Mouse (Mus musculus) embryonic facial prominence, embryonic 13.5 days (tissue): ENCODE data around the gene Vstm4. TPM values are rescaled to one million over a fixed set of nuclear protein-coding genes. Genes with fewer than 3 reads are reported as not detected.

Experiments
- ATAC-seq: fragments of 200-750 bp; cut with Nextera tagmentation; 2 replicates; pipeline ENCODE4 v1.8.0; 2017; ENCODE audit warnings: low read depth; ENCODE audit not compliant: insufficient number of reproducible peaks, insufficient read depth, low FRiP score, low TSS enrichment
- H3K27ac ChIP-seq: fragments of 300-500 bp; sonication (generic); 2 replicates; pipeline ENCODE4 v1.5.1; 2015; ENCODE audit warnings: moderate library complexity, mild to moderate bottlenecking, inconsistent platforms
- H3K27me3 ChIP-seq: fragments of 300-500 bp; sonication (generic); 2 replicates; pipeline ENCODE4 v1.6.1; 2015; ENCODE audit warnings: mild to moderate bottlenecking, inconsistent platforms
- H3K36me3 ChIP-seq: fragments of 300-500 bp; sonication (generic); 2 replicates; pipeline ENCODE4 v1.6.1; 2015; ENCODE audit warnings: mild to moderate bottlenecking, inconsistent platforms
- H3K4me1 ChIP-seq: fragments of 300-500 bp; sonication (generic); 2 replicates; pipeline ENCODE4 v1.6.1; 2015; ENCODE audit warnings: inconsistent platforms
- H3K4me2 ChIP-seq: fragments of 300-500 bp; sonication (generic); 2 replicates; pipeline ENCODE4 v1.6.1; 2015; ENCODE audit warnings: moderate library complexity, mild to moderate bottlenecking, inconsistent platforms
- H3K4me3 ChIP-seq: fragments of 300-500 bp; sonication (generic); 2 replicates; pipeline ENCODE4 v1.5.1; 2015; ENCODE audit warnings: mild to moderate bottlenecking, inconsistent platforms
- H3K9ac ChIP-seq: fragments of 300-500 bp; sonication (generic); 2 replicates; pipeline ENCODE4 v1.6.1; 2015; ENCODE audit warnings: mild to moderate bottlenecking, inconsistent platforms
- H3K9me3 ChIP-seq: fragments of 300-500 bp; sonication (generic); 2 replicates; pipeline ENCODE4 v1.6.1; 2016; ENCODE audit warnings: inconsistent platforms
- WGBS: fragments of 180-500 bp; shearing (Covaris S2); methylation state at CpG from one replicate; pipeline ENCODE4 v1.1.7; 2015; ENCODE audit warnings: mixed read lengths; 5-methylcytosine and 5-hydroxymethylcytosine counted together
- polyA plus RNA-seq: library from polyadenylated mRNA; unstranded; fragments of >200 nt; fragmentation: Nextera tagmentation; extraction: Ambion mirVana; gene quantifications from 2 replicates; pipeline ENCODE4 v1.2.1, GENCODE M21; 2015

Gene Vstm4
- polyA plus RNA-seq, 1 experiment from 2014 or later: 21.7 TPM

GRCm38 (mm10) chr14:32827994-32828650, 28.4 kb upstream of the Vstm4 start:
- H3K4me3 ChIP-seq: no peak overlapping the region
- peak overlapping the region; percentile 52; the same call in 1 of the 2 replicates for H3K27ac ChIP-seq
- H3K4me1 ChIP-seq: peaks cover 42% of the 10 kb centered on the region
- no peaks in the 10 kb centered on the region for H3K36me3 ChIP-seq
- no peak overlapping the region for H3K4me2 ChIP-seq
- no peak for ATAC-seq
- 48% methylated on average over 6 of the region's 6 CpGs for WGBS
- H3K27me3 ChIP-seq: no peaks in the 10 kb centered on the region
- no peaks in the 10 kb centered on the region for H3K9me3 ChIP-seq
- no peak overlapping the region for H3K9ac ChIP-seq

- no peaks in the 10 kb centered on the region; the same call in 1 of the 2 replicates for H3K27me3 ChIP-seq
- H3K4me3 ChIP-seq: no peak within 1 kb of the TSS
- no peaks in the 10 kb centered on the region for H3K9me3 ChIP-seq
- H3K9ac ChIP-seq: no peak within 1 kb of the TSS
- H3K4me1 ChIP-seq: no peaks in the 10 kb centered on the region
- H3K36me3 ChIP-seq: no peaks in the 10 kb centered on the region
- H3K4me2 ChIP-seq: no peak within 1 kb of the TSS
- ATAC-seq: no peak
- WGBS: 73% methylated on average over 8 of the region's 8 CpGs
- H3K27ac ChIP-seq: no peak within 1 kb of the TSS
Measured at GRCm38 (mm10) chr14:32833847-32834246, 22.7 kb upstream of the Vstm4 start, which contains the start of gene Fam170b. TSS of gene Fam170b (plus strand) at chr14:32833962.

- no peaks in the 10 kb centered on the region for H3K36me3 ChIP-seq
- 90% methylated on average over 14 of the region's 14 CpGs for WGBS
- no peak overlapping the region for H3K27ac ChIP-seq
- no peaks in the 10 kb centered on the region; the same call in 1 of the 2 replicates for H3K27me3 ChIP-seq
- no peak for ATAC-seq
- H3K9ac ChIP-seq: no peak overlapping the region
- no peak overlapping the region for H3K4me3 ChIP-seq
- H3K4me1 ChIP-seq: no peaks in the 10 kb centered on the region
- no peak overlapping the region for H3K4me2 ChIP-seq
- H3K9me3 ChIP-seq: no peaks in the 10 kb centered on the region
Measured at GRCm38 (mm10) chr14:32835181-32835580, 21.4 kb upstream of the Vstm4 start.

- no peaks in the 10 kb centered on the region for H3K9me3 ChIP-seq
- no peaks in the 10 kb centered on the region; the same call in 1 of the 2 replicates for H3K27me3 ChIP-seq
- H3K4me3 ChIP-seq: no peak overlapping the region
- H3K4me1 ChIP-seq: no peaks in the 10 kb centered on the region
- no peak for ATAC-seq
- no peaks in the 10 kb centered on the region for H3K36me3 ChIP-seq
- no peak overlapping the region for H3K4me2 ChIP-seq
- WGBS: 91% methylated on average over 14 of the region's 14 CpGs
- H3K27ac ChIP-seq: no peak overlapping the region
- H3K9ac ChIP-seq: no peak overlapping the region
Measured at GRCm38 (mm10) chr14:32835596-32835995, 21.0 kb upstream of the Vstm4 start.

- no peaks in the 10 kb centered on the region for H3K9me3 ChIP-seq
- ATAC-seq: no peak
- no peak overlapping the region for H3K9ac ChIP-seq
- no peak overlapping the region for H3K4me3 ChIP-seq
- 90% methylated on average over 11 of the region's 11 CpGs for WGBS
- no peak overlapping the region for H3K4me2 ChIP-seq
- H3K36me3 ChIP-seq: no peaks in the 10 kb centered on the region
- no peak overlapping the region for H3K27ac ChIP-seq
- no peaks in the 10 kb centered on the region for H3K4me1 ChIP-seq
- no peaks in the 10 kb centered on the region; the same call in 1 of the 2 replicates for H3K27me3 ChIP-seq
Measured at GRCm38 (mm10) chr14:32836191-32836590, 20.4 kb upstream of the Vstm4 start.

GRCm38 (mm10) chr14:32842052-32842451, 14.5 kb upstream of the Vstm4 start:
- no peak for ATAC-seq
- Histone ChIP-seq H3K27me3 (no peaks in the 10 kb centered on the region), H3K4me2 (no peak overlapping the region), H3K27ac (no peak overlapping the region), H3K4me1 (no peaks in the 10 kb centered on the region), H3K9me3 (no peaks in the 10 kb centered on the region), H3K9ac (no peak overlapping the region), H3K36me3 (no peaks in the 10 kb centered on the region), H3K4me3 (no peak overlapping the region)

GRCm38 (mm10) chr14:32854059-32854458, 2.5 kb upstream of the Vstm4 start:
- H3K9me3 ChIP-seq: no peaks in the 10 kb centered on the region
- H3K36me3 ChIP-seq: no peaks in the 10 kb centered on the region
- ATAC-seq: no peak
- WGBS: 94% methylated on average over 4 of the region's 4 CpGs
- no peak overlapping the region for H3K9ac ChIP-seq
- H3K27me3 ChIP-seq: peaks cover 15% of the 10 kb centered on the region
- H3K4me2 ChIP-seq: no peak overlapping the region
- no peak overlapping the region for H3K4me3 ChIP-seq
- H3K4me1 ChIP-seq: peaks cover 13% of the 10 kb centered on the region; the same call in 1 of the 2 replicates
- H3K27ac ChIP-seq: no peak overlapping the region

- peak overlapping the region; percentile 82 for H3K9ac ChIP-seq
- WGBS: 33% methylated on average over 5 of the region's 5 CpGs
- H3K36me3 ChIP-seq: no peaks in the 10 kb centered on the region
- peak overlapping the region; percentile 72 for H3K4me2 ChIP-seq
- peak overlapping the region; percentile 60 for H3K4me3 ChIP-seq
- H3K9me3 ChIP-seq: no peaks in the 10 kb centered on the region
- H3K27me3 ChIP-seq: peaks cover 23% of the 10 kb centered on the region
- H3K4me1 ChIP-seq: peaks cover 29% of the 10 kb centered on the region
- no peak overlapping the region; the same call in 1 of the 2 replicates for H3K27ac ChIP-seq
- no peak for ATAC-seq
Measured at GRCm38 (mm10) chr14:32856246-32856645, 310 bp upstream of the Vstm4 start.

- Histone ChIP-seq H3K36me3 (no peaks in the 10 kb centered on the region), H3K4me1 (peaks cover 35% of the 10 kb centered on the region), H3K27ac (no peak overlapping the region), H3K9me3 (no peaks in the 10 kb centered on the region), H3K4me3 (no peak overlapping the region), H3K27me3 (peaks cover 23% of the 10 kb centered on the region), H3K9ac (no peak overlapping the region), H3K4me2 (no peak overlapping the region)
- ATAC-seq: no peak
- 93% methylated on average over 10 of the region's 10 CpGs for WGBS
Measured at GRCm38 (mm10) chr14:32858361-32858760, 1.8 kb downstream of the Vstm4 start.

- H3K4me2 ChIP-seq: no peak overlapping the region
- H3K27me3 ChIP-seq: peaks cover 23% of the 10 kb centered on the region
- 76% methylated on average over 6 of the region's 6 CpGs for WGBS
- no peak for ATAC-seq
- H3K9ac ChIP-seq: 0 out of 2 replicates have a peak overlapping the region, but pooled peaks have one; percentile 16
- no peak overlapping the region for H3K27ac ChIP-seq
- H3K36me3 ChIP-seq: peaks cover 5% of the 10 kb centered on the region; the same call in 1 of the 2 replicates
- H3K9me3 ChIP-seq: no peaks in the 10 kb centered on the region
- H3K4me1 ChIP-seq: peaks cover 35% of the 10 kb centered on the region
- no peak overlapping the region for H3K4me3 ChIP-seq
Measured at GRCm38 (mm10) chr14:32858941-32859510, 2.5 kb downstream of the Vstm4 start.

GRCm38 (mm10) chr14:32859831-32860569, 3.4 kb downstream of the Vstm4 start:
- 64% methylated on average over 11 of the region's 11 CpGs for WGBS
- Histone ChIP-seq H3K9ac (no peak overlapping the region), H3K27me3 (peaks cover 23% of the 10 kb centered on the region), H3K4me3 (no peak overlapping the region), H3K36me3 (peaks cover 9% of the 10 kb centered on the region; the same call in 1 of the 2 replicates), H3K9me3 (no peaks in the 10 kb centered on the region), H3K27ac (no peak overlapping the region), H3K4me2 (no peak overlapping the region), H3K4me1 (peaks cover 35% of the 10 kb centered on the region)
- no peak for ATAC-seq
